Mouse (Mus musculus): ENCODE data around the gene H2-T23. TPM values are rescaled to one million over a fixed set of nuclear protein-coding genes. Genes with fewer than 3 reads are reported as not detected.
"Not testable (repeated sequence)": the region's sequence is repeated elsewhere in the genome, so short reads cannot be mapped to it uniquely, and the experiment has no call there.

The H2-T23 gene
- 68.3 and 71.7 TPM in 2 replicates for polyA plus RNA-seq (2015; fragmentation: Nextera tagmentation; extraction: Ambion mirVana)

- not testable (repeated sequence) for H3K27me3 ChIP-seq (replicated peaks; ENCODE audit: control insufficient read depth, insufficient read depth, low read length); H3K4me1 ChIP-seq (replicated peaks; ENCODE audit: control insufficient read depth, insufficient read depth, low read length); H3K36me3 ChIP-seq (ENCODE audit: control insufficient read depth, insufficient read depth); H3K9me3 ChIP-seq (ENCODE audit: control insufficient read depth)
- ATAC-seq: peak; percentile 67
- peak within 1 kb of the TSS; percentile 46 for H3K9ac ChIP-seq (ENCODE audit: low read depth, low read length)
- peak within 1 kb of the TSS; percentile 89 for H3K4me2 ChIP-seq (replicated peaks; ENCODE audit: low read depth)
- H3K4me3 ChIP-seq (ENCODE audit: low read depth, low read length): peak within 1 kb of the TSS; percentile 59
- 1% methylated on average over 25 of the region's 25 CpGs for WGBS
- H3K27ac ChIP-seq (ENCODE audit: low read depth, low read length): peak within 1 kb of the TSS; percentile 77
These were observed at the start of gene H2-T23 for GRCm38 (mm10) chr17:36032351-36032875. Gene H2-T23, minus strand, starts transcription at chr17:36032855.

DNA sequence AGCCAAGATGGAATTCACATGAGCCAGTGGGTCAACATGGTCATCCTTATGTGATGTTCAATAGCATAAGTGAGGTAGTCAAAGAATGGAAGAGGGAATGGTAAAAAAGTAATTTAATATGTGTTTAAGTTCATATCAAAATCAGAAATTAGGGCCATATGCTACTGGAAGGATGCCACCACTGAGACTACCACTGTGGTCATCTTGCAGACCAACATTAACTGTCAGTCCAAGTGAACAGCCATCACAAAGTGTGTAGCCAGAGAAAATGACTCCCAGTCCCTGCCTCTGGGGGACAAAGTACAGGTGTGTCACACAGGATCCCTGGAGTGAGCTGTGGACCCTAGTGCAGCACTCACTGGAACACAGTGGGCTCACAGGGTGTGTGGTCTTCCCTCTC is 49.2 kb upstream of the H2-T23 start:
- H3K4me1 ChIP-seq (replicated peaks; ENCODE audit: control insufficient read depth, insufficient read depth, low read length); H3K9me3 ChIP-seq (ENCODE audit: control insufficient read depth); H3K9ac ChIP-seq (ENCODE audit: low read depth, low read length); H3K36me3 ChIP-seq (ENCODE audit: control insufficient read depth, insufficient read depth); ATAC-seq; H3K27me3 ChIP-seq (replicated peaks; ENCODE audit: control insufficient read depth, insufficient read depth, low read length); H3K4me2 ChIP-seq (replicated peaks; ENCODE audit: low read depth); H3K4me3 ChIP-seq (ENCODE audit: low read depth, low read length); H3K27ac ChIP-seq (ENCODE audit: low read depth, low read length): not testable (repeated sequence)

DNA sequence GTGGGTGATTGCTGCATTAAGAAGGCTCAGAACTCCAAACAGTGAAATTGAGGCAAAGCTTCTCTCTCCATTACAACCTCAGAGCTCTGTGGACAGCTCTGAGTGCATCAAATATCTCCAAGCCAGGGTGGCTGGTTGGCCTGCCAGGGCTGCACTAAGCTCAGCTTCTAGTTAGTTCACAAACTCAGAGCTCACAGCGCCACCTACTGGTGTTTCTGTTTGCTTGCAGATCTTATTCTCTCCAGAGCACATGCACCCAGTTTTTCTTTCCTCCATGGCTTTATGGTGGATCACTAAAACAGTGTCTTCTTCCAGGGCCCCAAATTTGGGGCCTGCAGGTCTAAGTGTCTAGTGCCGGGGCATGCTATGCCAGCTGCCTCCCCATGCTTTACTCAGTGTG is 28.2 kb upstream of the H2-T23 start:
- 26% methylated on average over 2 of the region's 2 CpGs for WGBS
- no peak overlapping the region for H3K4me3 ChIP-seq (ENCODE audit: low read depth, low read length)
- no peaks in the 10 kb centered on the region for H3K9me3 ChIP-seq (ENCODE audit: control insufficient read depth)
- TF ChIP-seq CTCF (IDR thresholded peaks at IDR 0.05; ENCODE audit: low read depth): peak; percentile 86
- no peak overlapping the region for H3K27ac ChIP-seq (ENCODE audit: low read depth, low read length)
- no peaks in the 10 kb centered on the region for H3K27me3 ChIP-seq (replicated peaks; ENCODE audit: control insufficient read depth, insufficient read depth, low read length)
- no peak overlapping the region for H3K9ac ChIP-seq (ENCODE audit: low read depth, low read length)
- H3K4me2 ChIP-seq (replicated peaks; ENCODE audit: low read depth): no peak overlapping the region
- no peaks in the 10 kb centered on the region for H3K36me3 ChIP-seq (ENCODE audit: control insufficient read depth, insufficient read depth)
- ATAC-seq: no peak
- H3K4me1 ChIP-seq (replicated peaks; ENCODE audit: control insufficient read depth, insufficient read depth, low read length): no peaks in the 10 kb centered on the region

GRCm38 (mm10) chr17:36058362-36058761 is 25.7 kb upstream of the H2-T23 start, which contains the start of gene Gm11127:
Gene Gm11127, minus strand, starts transcription at chr17:36058371.
- not testable (repeated sequence) for H3K4me1 ChIP-seq (replicated peaks; ENCODE audit: control insufficient read depth, insufficient read depth, low read length); H3K4me3 ChIP-seq (ENCODE audit: low read depth, low read length); H3K27me3 ChIP-seq (replicated peaks; ENCODE audit: control insufficient read depth, insufficient read depth, low read length); H3K9me3 ChIP-seq (ENCODE audit: control insufficient read depth); H3K27ac ChIP-seq (ENCODE audit: low read depth, low read length); H3K36me3 ChIP-seq (ENCODE audit: control insufficient read depth, insufficient read depth); H3K9ac ChIP-seq (ENCODE audit: low read depth, low read length)
- H3K4me2 ChIP-seq (replicated peaks; ENCODE audit: low read depth): peak within 1 kb of the TSS; percentile 56
- WGBS: 40% methylated on average over 1 of the region's 1 CpGs
- peak; percentile 98 for ATAC-seq

- H3K27me3 ChIP-seq (replicated peaks; ENCODE audit: control insufficient read depth, insufficient read depth, low read length); H3K4me1 ChIP-seq (replicated peaks; ENCODE audit: control insufficient read depth, insufficient read depth, low read length); H3K36me3 ChIP-seq (ENCODE audit: control insufficient read depth, insufficient read depth); ATAC-seq; H3K27ac ChIP-seq (ENCODE audit: low read depth, low read length); H3K9ac ChIP-seq (ENCODE audit: low read depth, low read length); H3K9me3 ChIP-seq (ENCODE audit: control insufficient read depth); H3K4me3 ChIP-seq (ENCODE audit: low read depth, low read length): not testable (repeated sequence)
- WGBS: 87% methylated on average over 23 of the region's 25 CpGs
- peak overlapping the region; percentile 56 for H3K4me2 ChIP-seq (replicated peaks; ENCODE audit: low read depth)
These were observed 25.3 kb upstream of the H2-T23 start for GRCm38 (mm10) chr17:36057927-36058326.

- Histone ChIP-seq H3K36me3 (ENCODE audit: control insufficient read depth, insufficient read depth) (no peaks in the 10 kb centered on the region), H3K9ac (ENCODE audit: low read depth, low read length) (peak overlapping the region; percentile 34), H3K4me2 (replicated peaks; ENCODE audit: low read depth) (peak overlapping the region; percentile 82), H3K9me3 (ENCODE audit: control insufficient read depth) (no peaks in the 10 kb centered on the region), H3K4me1 (replicated peaks; ENCODE audit: control insufficient read depth, insufficient read depth, low read length) (no peaks in the 10 kb centered on the region), H3K27me3 (replicated peaks; ENCODE audit: control insufficient read depth, insufficient read depth, low read length) (no peaks in the 10 kb centered on the region), H3K27ac (ENCODE audit: low read depth, low read length) (peak overlapping the region; percentile 15; the same call in 1 of the 2 replicates), H3K4me3 (ENCODE audit: low read depth, low read length) (peak overlapping the region; percentile 42)
- 84% methylated on average over 3 of the region's 3 CpGs for WGBS
- TF ChIP-seq CTCF (IDR thresholded peaks at IDR 0.05; ENCODE audit: low read depth): no peak
- ATAC-seq: no peak
These were observed 10.6 kb upstream of the H2-T23 start for GRCm38 (mm10) chr17:36043286-36043685.

- Histone ChIP-seq H3K27ac (ENCODE audit: low read depth, low read length) (peak within 1 kb of the TSS; percentile 15; the same call in 1 of the 2 replicates), H3K4me2 (replicated peaks; ENCODE audit: low read depth) (peak within 1 kb of the TSS; percentile 82), H3K4me3 (ENCODE audit: low read depth, low read length) (peak within 1 kb of the TSS; percentile 42), H3K9ac (ENCODE audit: low read depth, low read length) (peak within 1 kb of the TSS; percentile 34)
- not testable (repeated sequence) for H3K9me3 ChIP-seq (ENCODE audit: control insufficient read depth); H3K27me3 ChIP-seq (replicated peaks; ENCODE audit: control insufficient read depth, insufficient read depth, low read length); H3K4me1 ChIP-seq (replicated peaks; ENCODE audit: control insufficient read depth, insufficient read depth, low read length); H3K36me3 ChIP-seq (ENCODE audit: control insufficient read depth, insufficient read depth)
- WGBS: 1% methylated on average over 12 of the region's 12 CpGs
- ATAC-seq: peak; percentile 88
These were observed 10.0 kb upstream of the H2-T23 start, which contains the start of the genes H2-T22 and Gm6034 for GRCm38 (mm10) chr17:36042610-36043169. Gene H2-T22, minus strand, starts transcription at chr17:36042747. Gene Gm6034, plus strand, starts transcription at chr17:36042961.

DNA sequence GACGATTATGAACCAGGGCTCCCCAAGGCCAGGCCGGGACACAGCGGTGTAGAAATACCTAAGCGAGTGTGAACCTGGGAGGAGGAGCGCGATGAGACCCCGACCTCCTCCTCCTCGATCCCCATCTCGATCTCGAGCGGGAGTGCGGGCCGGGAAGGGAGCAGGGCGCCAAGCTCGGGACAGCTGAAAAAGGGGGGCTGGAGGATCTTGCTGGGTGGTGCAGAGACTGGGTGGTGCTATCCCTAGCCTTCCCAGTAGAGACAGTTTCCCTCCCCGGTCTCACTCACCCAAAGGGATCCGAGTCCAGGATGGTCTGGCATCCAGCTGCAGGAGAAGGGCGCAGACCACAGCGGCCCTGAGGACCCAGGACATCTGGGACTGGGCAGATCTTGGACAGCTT is 9.4 kb upstream of the H2-T23 start:
- 1% methylated on average over 19 of the region's 19 CpGs for WGBS
- ATAC-seq: peak; percentile 69
- H3K4me1 ChIP-seq (replicated peaks; ENCODE audit: control insufficient read depth, insufficient read depth, low read length); H3K27me3 ChIP-seq (replicated peaks; ENCODE audit: control insufficient read depth, insufficient read depth, low read length); H3K27ac ChIP-seq (ENCODE audit: low read depth, low read length); H3K9me3 ChIP-seq (ENCODE audit: control insufficient read depth); H3K36me3 ChIP-seq (ENCODE audit: control insufficient read depth, insufficient read depth): not testable (repeated sequence)
- Histone ChIP-seq H3K4me3 (ENCODE audit: low read depth, low read length) (peak overlapping the region; percentile 42), H3K9ac (ENCODE audit: low read depth, low read length) (peak overlapping the region; percentile 17; the same call in 1 of the 2 replicates), H3K4me2 (replicated peaks; ENCODE audit: low read depth) (peak overlapping the region; percentile 82)

- not testable (repeated sequence) for H3K27me3 ChIP-seq (replicated peaks; ENCODE audit: control insufficient read depth, insufficient read depth, low read length); H3K4me1 ChIP-seq (replicated peaks; ENCODE audit: control insufficient read depth, insufficient read depth, low read length); ATAC-seq; H3K9ac ChIP-seq (ENCODE audit: low read depth, low read length); H3K9me3 ChIP-seq (ENCODE audit: control insufficient read depth); H3K27ac ChIP-seq (ENCODE audit: low read depth, low read length); H3K36me3 ChIP-seq (ENCODE audit: control insufficient read depth, insufficient read depth); H3K4me2 ChIP-seq (replicated peaks; ENCODE audit: low read depth); H3K4me3 ChIP-seq (ENCODE audit: low read depth, low read length)
- 95% methylated on average over 2 of the region's 2 CpGs for WGBS
These were observed 7.9 kb upstream of the H2-T23 start for GRCm38 (mm10) chr17:36040604-36041003.

Measured in intestine, postnatal 0 days (tissue).